Mouse (Mus musculus): Measurements from ENCODE around the gene Nme7.

DNA sequence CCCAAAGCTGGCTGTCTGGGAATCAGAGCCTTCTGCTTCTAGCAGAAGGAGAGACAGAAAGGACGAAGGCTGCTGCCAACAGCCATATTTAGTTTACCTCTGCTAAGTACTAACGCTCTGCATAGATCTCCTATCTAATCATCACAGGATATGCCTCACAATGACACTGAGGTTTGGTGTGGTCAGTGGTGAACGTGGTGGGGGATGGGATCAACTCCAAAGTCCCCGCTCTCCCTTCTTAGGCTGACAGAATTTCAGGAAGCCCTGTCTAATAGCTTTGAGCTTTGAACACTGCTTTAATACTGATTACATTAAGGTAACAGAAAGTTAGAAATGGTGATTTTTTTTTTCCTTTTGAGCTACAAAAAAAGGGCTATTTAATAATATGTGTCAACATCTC is 146.3 kb downstream of the Nme7 start:
- no peak for TF ChIP-seq CTCF (IDR thresholded peaks at IDR 0.05; ENCODE audit: low read depth)
- no peak for TF ChIP-seq EP300 (optimal IDR thresholded peaks at IDR 0.05)
